ENCODE assay signal across 11 mouse cellular contexts in the genomic region with DNA sequence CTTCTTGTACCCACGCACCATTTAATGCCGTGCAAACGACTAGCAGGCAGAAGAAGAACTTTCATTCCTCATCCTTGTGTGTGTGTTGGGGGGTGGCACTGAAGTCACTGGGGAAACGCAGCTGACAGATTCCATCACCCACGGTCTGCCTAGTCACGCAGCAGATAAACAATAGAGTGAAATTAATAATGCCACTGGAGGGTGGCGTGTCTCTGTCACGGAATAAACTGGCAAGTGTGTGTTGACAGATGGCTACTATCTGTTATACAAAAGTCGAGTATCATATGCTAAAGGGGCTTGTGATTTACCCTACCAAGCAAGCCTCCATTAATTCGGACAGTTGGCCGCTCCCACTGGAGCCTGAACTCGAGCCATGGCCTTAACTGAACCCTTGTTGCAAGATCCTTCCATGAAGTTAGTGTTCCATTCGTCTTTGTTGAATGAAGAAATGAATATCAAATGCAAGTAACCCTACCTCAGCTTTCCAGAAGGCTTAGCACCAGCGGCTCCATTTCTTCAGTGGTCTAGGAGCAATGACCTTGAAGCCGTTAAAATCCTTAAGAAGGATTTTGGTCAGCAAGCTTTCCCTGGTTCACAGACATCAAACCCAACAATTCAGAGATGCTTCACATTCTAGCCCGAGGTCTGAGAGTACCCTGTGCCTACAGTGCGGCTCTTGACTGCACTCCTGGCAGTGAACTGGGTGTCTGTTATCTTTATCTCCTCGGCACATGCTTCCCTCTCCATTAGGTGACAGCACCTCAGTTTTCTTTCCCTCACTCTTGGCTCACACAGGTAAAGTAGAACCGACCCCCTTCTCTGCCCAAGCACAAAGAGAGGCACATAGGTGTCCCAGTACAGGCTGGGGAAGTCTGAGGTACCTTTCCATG.
A peak's percentile ranks its signal among the peaks of the same experiment; 100 is the strongest.
DNase-seq lines count a peak whose midpoint lies in the region.
"Had no signal": no experiment of that assay in that cellular context is flagged by ENCODE, and none has a peak within 500 bp of the region (broad histone marks: within the 10 kb centered on the region; RNA-seq: fewer than 3 reads in every experiment).

No protein-coding gene starts in this region.

- intact Hi-C loops in gastrocnemius, postnatal 14 days (cut with DNase I; ENCODE audit: low total_unique reads): no loop called here

- peak; percentile 87 to 92 for DNase-seq in cerebellum, postnatal 10 days
- no peak for DNase-seq in cerebellum, adult 11 months
- peak; percentile 47 for DNase-seq in gastrocnemius, postnatal 14 days
- no peak for DNase-seq in gastrocnemius, adult 18-20 months (ENCODE audit: low spot score)
- peak; percentile 49 for DNase-seq in brain, adult 2 months (ENCODE audit: low read depth, low spot score)
- peak; percentile 27 to 35 for DNase-seq in layer of hippocampus, postnatal 10 days (ENCODE audit: low spot score in 2 of 2)
- DNase-seq in urinary bladder, postnatal 10 days (ENCODE audit: low spot score): no peak
- DNase-seq: adrenal gland, postnatal 14 days; kidney, postnatal 4 days; spleen, adult 18-20 months; thymus, postnatal 25 days had no signal

Comparison
In these comparisons a context has a peak if more than half of its experiments do, and no peak if none do; other contexts are left out.
1. DNase-seq: peak in cerebellum, postnatal 10 days (2 of 2), gastrocnemius, postnatal 14 days (single experiment), brain, adult 2 months (single experiment) and layer of hippocampus, postnatal 10 days (2 of 2); none in cerebellum, adult 11 months (single experiment), gastrocnemius, adult 18-20 months (single experiment) and urinary bladder, postnatal 10 days (single experiment).